Mouse (Mus musculus) left cerebral cortex, adult 18-20 months (tissue): ENCODE data around the gene Kif28. TPM values are rescaled to one million over a fixed set of nuclear protein-coding genes. Genes with fewer than 3 reads are reported as not detected.
A peak's percentile ranks its signal among the peaks of the same experiment; 100 is the strongest.
"Not testable (repeated sequence)": the region's sequence is repeated elsewhere in the genome, so short reads cannot be mapped to it uniquely, and the experiment has no call there.

Experiments used
- DNase-seq, 2 experiments: peaks; one replicate each; pipeline ENCODE4 v3.0.0; 2021 to 2022; ENCODE audit warnings: low spot score in 2 of 2, mixed read lengths in 1 of 2
- long read RNA-seq, 2 experiments: library from polyadenylated mRNA; stranded (forward); transcript quantifications; one replicate each; pipeline ENCODE4 v2.0.0; 2021
- total RNA-seq, 2 experiments: library from RNA; stranded (reverse); gene quantifications; 2 replicates each; pipeline ENCODE4 v1.2.3; 2021

The Kif28 gene
- total RNA-seq = under 1 TPM; 0.12 to 0.16 TPM
- long read RNA-seq, experiment 1 = 0 reads
- long read RNA-seq, experiment 2 = 0 reads

DNA sequence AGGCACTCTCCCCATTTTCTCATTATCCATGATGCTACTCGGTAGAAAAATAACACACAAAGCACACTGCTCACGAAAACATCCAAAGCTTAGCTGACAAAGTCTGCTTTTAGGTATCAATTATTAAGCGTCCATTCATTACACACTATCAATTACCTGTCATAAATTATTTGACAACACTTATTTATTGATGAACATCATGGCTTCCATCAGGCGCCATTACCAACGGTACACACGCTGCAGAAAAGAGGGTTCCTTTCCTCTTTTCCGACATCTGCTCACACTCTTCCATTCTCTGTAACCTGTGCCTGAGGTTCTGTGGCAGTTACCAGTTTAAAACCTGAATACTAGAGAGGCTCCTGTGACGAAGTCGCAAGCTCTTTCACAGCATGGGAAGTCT, at the start of gene Kif28:
TSS of gene Kif28 (minus strand) at position 101 of the 400 bp plus-strand sequence.
- no peak for DNase-seq

GRCm38 (mm10) chr1:179787281-179787680, 42.2 kb upstream of the Kif28 start:
- no peak for DNase-seq

DNA sequence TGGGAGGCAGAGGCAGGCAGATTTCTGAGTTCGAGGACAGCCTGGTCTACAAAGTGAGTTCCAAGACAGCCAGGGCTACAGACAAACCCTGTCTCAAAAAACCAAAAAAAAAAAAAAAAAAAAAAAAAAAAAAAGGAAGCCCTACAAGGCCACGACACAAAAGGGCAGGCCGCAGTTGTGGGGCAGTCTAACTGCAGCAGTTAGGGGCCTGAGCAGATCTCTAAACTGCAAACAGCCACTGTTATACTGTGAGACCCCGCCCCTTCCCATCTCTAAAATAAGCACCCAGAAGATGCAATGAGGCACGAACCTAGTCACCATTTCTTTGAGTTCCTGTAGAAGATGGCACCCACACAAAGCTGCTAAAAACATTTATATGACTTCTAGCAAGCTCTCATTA, 40.4 kb upstream of the Kif28 start:
- no peak for DNase-seq

DNA sequence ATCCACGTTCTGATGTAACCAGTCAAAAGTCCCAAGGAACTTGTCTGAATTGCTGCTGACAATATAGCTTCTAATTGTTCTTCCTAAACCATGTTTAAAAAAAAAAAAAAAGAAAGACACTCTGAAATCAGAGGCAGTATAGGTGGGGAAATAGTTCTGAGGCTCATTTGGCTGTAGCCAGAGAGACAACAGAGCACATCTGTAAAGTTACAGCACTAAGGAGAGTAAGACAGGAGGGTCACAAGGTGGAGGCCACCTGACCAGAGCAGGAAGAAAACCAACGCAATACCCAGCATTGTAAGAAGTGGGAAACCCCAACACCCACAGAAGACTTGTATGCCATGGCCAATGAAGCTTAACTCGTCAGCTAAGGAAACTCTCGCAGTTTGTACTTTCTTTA, 39.0 kb upstream of the Kif28 start:
- DNase-seq = no peak

- no peak for DNase-seq
Observed at GRCm38 (mm10) chr1:179776831-179777230, 31.8 kb upstream of the Kif28 start.

DNA sequence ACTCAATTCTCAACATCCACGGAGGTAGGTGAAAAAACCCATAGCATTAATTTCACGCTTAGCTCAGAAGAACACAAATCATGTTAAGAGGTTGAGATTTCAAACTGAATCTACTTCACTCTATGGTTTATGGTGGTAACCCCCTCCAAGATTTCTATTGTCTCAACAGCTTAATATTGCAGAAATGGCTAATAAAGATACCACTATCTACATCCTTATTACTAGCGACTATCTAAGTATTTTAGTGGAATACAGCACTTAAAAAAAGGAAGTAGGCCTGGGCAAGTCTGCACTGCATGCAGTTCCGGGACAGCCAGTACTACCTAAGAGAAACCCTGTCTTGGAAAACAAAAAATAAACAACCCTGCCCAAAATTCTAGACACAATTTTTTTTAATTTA, 15.5 kb upstream of the Kif28 start:
- DNase-seq = no peak

DNA sequence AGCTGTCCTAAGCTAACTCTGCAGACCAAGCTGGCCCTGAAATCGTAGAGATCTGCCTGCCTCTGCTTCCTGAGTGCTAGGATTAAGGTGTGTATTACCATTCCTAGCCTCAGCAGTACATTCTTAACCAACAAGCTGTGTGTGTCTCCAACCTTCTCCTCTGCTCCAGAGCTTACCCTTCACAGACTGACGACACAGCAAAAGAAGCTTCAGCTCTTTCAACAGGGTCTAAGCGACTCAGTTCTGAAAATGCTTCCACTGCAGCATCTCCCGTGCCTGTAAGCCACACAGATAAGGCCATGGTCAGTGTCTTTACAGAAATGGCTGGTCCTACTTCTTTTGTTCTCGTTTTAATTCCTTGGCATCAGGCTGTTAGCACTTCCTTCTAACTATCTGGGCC, 15.0 kb upstream of the Kif28 start:
- no peak for DNase-seq

GRCm38 (mm10) chr1:179756477-179756876, 11.4 kb upstream of the Kif28 start:
- DNase-seq = no peak

DNA sequence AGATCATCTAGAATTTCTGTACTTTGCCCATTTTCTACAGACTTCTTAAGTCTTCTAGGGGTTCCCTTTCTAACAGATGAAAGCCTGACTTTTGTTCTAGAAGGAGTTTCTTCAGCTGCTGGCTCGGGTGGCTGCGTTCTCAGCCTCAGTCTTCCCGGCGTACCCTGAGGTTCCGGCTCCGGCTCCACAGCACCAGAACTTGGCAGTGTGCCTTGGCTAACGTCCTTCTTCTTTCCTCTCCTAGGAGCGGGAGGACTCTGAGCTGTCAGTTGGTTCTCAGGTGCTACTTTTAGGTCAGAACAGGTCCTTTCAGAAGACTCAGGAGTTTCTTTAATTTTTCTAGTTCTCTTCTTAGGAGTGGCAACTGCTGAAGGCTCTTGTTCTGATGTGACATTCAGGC, 7.9 kb upstream of the Kif28 start:
- no peak for DNase-seq

GRCm38 (mm10) chr1:179752276-179752675, 7.2 kb upstream of the Kif28 start:
- DNase-seq = no peak

DNA sequence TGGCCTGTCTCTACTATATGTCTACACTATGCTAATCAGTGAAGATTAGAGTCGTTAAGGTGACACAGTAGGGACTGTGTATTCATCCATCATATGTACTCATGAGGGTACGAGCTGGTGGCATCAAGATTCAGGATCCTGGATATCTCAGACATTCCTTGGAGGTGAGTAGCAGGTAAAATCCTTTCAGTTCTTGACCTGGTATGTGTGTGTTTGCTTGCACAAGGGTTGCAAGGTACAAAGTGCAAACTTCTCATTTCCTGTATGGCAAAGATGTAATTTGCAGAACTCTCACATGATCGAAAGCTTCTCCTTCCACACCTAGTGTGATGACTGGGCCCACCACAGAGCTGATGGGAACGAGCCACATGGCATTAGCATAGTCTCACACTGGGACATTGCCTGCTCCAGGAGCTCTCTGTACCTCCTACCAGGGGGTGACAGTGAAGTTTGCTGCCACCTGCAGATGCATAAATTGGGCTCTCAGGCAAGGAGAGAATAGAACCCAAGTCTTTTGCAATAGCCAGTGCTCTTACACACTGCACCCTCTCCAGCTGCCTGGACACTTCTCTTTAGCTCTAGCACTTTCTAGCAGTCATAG, 1.4 kb downstream of the Kif28 start:
- no peak for DNase-seq

GRCm38 (mm10) chr1:179736483-179736882, 8.6 kb downstream of the Kif28 start:
- DNase-seq = no peak

GRCm38 (mm10) chr1:179734500-179735474, 10.3 kb downstream of the Kif28 start:
- peak; percentile 43 to 55 for DNase-seq

DNA sequence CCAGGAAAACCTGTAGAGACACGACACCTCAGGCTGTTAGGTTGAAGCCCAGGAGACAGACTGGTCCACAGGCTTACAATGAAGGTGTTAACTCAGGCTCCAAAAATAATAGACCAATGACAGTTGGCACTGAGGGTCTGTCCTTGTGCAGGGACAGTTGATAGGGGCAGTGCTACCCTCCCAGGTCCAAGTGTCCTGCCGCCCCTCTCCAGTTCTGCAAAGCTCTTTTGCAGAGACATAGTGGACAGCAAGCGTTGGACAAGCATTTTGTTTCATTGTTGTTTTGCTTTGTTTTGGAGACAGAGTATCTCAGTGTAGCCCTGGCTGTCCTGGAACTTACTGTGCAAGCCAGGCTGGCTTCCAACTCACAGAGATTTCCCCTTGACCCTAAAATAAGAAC, 13.7 kb downstream of the Kif28 start:
- no peak for DNase-seq

GRCm38 (mm10) chr1:179728661-179729060, 16.4 kb downstream of the Kif28 start:
- no peak for DNase-seq

- no peak for DNase-seq
Observed at GRCm38 (mm10) chr1:179722811-179723469, 22.1 kb downstream of the Kif28 start.

DNA sequence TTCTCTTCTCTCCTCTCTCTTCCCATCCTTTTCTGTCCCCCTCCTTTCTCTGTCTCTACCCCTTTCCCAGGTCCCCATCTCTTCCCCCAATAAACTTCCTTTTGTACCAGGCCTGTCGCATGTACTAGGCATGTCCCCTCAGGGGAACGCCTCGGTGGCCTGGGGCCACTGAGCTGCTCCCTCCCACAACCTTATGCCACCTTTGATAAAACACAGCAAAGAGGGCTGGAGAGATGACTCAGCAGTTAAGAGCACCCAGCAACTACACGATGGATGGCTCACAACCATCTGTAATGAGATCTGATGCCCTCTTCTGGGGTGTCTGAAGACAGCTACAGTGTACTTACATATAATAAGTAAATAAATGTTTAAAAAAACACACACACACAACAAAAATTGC, 29.3 kb downstream of the Kif28 start:
- no peak for DNase-seq

DNA sequence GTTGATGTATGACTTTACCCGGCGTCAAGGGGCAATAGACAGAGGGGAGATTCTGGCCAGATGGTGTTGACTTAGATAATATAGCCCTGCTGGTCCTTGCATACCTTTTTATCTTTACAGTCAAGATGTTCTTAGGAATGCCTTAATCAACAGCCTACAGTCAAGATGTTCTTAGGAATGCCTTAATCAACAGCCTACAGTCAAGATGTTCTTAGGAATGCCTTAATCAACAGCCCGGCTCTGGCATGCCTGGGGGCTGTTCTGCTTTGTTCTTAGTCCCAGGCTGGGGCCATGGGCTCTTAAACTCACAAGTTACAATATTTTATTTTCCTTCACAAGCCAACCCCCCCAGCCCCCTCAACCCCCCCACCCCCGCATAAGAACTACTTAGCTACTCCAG, 29.8 kb downstream of the Kif28 start:
- DNase-seq = not testable (repeated sequence)

DNA sequence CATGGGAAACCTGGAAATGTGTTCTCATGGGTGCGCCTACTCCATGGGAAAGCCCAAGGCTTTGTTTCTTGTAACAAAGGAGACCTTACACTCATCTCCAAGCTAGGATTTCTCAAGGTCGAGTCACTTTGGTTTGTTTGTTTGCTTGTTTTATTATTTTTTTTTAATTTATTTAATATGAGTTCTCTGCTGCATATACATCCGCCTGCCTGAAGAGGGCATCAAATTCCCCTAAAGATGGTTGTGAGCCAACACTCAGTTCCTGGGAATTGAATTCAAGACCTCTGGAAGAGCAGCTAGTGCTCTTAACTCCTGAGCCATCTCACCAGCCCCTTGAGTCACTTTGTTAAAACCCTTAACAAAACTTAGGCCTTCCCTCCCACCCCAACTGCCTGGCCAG, 31.7 kb downstream of the Kif28 start:
- no peak for DNase-seq

- DNase-seq = no peak
Observed at GRCm38 (mm10) chr1:179712658-179713057, 32.4 kb downstream of the Kif28 start.

DNA sequence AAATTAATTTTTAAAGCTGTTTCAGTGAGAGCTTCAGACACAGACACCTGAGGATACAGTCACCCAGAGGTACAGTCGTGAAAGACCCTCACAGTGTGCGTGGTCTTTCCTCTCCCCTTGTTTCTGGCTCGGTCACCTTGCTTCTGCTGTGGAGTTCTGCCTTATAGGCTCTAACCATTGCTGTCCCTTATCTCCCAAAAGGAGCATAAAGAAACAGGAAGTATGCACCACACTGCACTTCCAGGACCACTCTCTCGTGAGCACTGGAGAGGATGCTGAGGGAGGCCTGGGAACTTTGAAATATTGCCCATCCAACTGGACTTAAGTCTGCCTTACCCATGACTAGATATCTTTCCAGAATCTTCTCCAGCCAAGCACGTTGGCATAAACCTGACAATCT, 34.3 kb downstream of the Kif28 start:
- DNase-seq = no peak

GRCm38 (mm10) chr1:179709390-179709789, 35.7 kb downstream of the Kif28 start:
- DNase-seq = peak; percentile 68 to 87
